Mouse (Mus musculus) lung, adult 2 months (tissue): Measurements from ENCODE around the gene Rragd.

Experiments
- CTCF ChIP-seq: fragments of 200-500 bp; IDR thresholded peaks from 2 replicates; pipeline ENCODE4 v1.5.1; 2011; ENCODE audit warnings: mild to moderate bottlenecking, low read length, control low read depth; ENCODE audit not compliant: insufficient read depth
- POLR2A ChIP-seq: fragments of 200-500 bp; IDR thresholded peaks from 2 replicates; pipeline ENCODE4 v1.6.1; 2011; ENCODE audit warnings: low read depth, mild to moderate bottlenecking, control low read depth, low read length, borderline replicate concordance; ENCODE audit errors: extremely low read depth

DNA sequence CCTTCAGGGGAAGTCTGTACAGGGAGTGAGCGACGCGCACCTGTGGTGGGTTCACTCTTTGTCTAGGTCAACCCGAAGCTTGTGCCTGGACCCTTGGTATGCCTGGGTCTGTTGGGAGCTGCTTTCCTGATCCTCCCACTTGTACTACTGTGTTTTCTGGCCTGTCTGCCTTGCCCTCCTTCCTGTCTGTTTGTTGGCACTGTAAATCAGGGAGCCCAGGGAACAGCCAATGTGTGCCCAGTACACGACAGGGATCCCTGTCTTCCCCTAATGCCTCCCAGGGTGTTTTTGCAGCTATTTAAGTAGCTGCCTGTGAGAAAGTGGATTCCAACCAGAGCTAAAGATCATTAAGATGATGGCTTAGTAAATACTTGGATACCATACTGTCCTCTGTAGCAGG is 14.7 kb downstream of the Rragd start:
- no peak for TF ChIP-seq CTCF
- no peak for TF ChIP-seq POLR2A
